Mouse (Mus musculus): ENCODE data around the gene Casq2. TPM values are rescaled to one million over a fixed set of nuclear protein-coding genes. Genes with fewer than 3 reads are reported as not detected.

The Casq2 gene
- polyA plus RNA-seq, 1 experiment from 2014 or later, result 0.66 TPM

DNA sequence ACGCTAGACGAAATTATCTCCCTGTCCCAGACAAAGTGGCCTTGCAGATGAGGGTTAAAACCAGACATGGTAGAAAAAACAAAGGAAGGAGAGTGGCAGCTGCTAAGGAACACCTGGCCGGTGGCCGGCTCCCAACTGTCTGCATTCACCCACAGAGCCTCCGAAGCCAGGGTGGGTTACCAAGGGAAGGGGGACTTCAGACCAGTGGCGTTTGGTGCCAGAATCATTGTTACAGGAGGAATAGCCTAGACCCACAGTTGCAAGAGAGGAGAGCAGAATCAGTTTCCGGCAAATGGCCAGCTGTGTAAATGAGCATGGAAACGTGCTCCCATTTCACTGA is 23.6 kb upstream of the Casq2 start:
- Histone ChIP-seq H3K4me2 (ENCODE audit: low read depth, low read length) (no peak overlapping the region), H3K36me3 (replicated peaks; ENCODE audit: insufficient read depth, low read length) (no peaks in the 10 kb centered on the region), H3K27me3 (ENCODE audit: insufficient read depth, low read length) (no peaks in the 10 kb centered on the region), H3K9ac (replicated peaks) (no peak overlapping the region), H3K4me1 (ENCODE audit: insufficient read depth) (no peaks in the 10 kb centered on the region), H3K27ac (ENCODE audit: low read depth) (no peak overlapping the region), H3K9me3 (ENCODE audit: low read length) (no peaks in the 10 kb centered on the region), H3K4me3 (ENCODE audit: low read depth, low read length) (no peak overlapping the region)
- WGBS (ENCODE audit: insufficient replicate concordance), result 48% methylated on average over 8 of the region's 8 CpGs
- no peak for ATAC-seq
- DNase-seq, result no peak
- TF ChIP-seq EP300 (IDR thresholded peaks at IDR 0.05; ENCODE audit: low read depth) (no peak), CTCF (IDR thresholded peaks at IDR 0.05; ENCODE audit: low read depth) (no peak)

DNA sequence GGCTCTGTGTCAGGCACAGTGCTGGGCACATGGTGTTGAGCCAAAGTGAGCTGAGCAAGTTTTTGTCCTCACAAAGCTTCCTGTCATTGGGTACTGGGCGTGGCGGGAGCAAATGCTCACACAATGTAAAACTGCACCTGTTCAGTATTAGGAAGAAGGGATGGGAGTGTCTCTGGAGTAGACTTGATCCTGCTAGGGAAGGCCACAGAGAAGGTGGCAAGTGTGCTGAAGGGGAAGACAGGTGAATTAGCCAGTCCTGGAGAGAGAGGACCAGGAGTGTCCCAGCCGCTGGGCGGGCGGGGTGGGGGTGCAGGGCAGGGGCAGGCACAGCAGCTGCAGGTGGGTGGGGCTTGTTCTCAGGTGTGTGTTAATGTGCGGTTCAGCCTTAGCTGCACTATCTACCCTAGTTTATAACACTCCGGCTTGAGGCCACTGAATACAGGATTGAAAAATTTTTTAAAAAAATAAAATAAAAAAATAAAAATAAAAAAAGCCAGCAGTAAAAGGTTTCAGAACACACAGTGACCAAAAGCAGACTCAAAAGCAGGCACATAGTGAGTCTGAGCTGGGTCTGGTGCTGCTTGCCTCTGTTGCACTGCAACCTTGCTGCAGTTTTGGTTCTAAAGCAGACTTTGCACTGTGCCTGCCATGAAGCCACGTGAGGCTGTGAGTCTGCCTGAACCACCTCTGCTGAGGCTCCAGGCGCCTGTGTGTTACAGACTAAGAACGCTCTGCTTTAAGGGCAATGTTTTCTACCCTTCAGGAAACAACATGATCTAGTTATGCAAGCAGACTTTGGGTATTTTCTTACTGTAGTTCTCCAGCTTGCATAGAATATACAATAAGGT is 22.7 kb upstream of the Casq2 start:
- DNase-seq (no peak), ATAC-seq (no peak)
- Histone ChIP-seq H3K4me3 (ENCODE audit: low read depth, low read length) (no peak overlapping the region), H3K27ac (ENCODE audit: low read depth) (no peak overlapping the region), H3K36me3 (replicated peaks; ENCODE audit: insufficient read depth, low read length) (no peaks in the 10 kb centered on the region), H3K9me3 (ENCODE audit: low read length) (no peaks in the 10 kb centered on the region), H3K27me3 (ENCODE audit: insufficient read depth, low read length) (no peaks in the 10 kb centered on the region), H3K9ac (replicated peaks) (no peak overlapping the region), H3K4me1 (ENCODE audit: insufficient read depth) (no peaks in the 10 kb centered on the region), H3K4me2 (ENCODE audit: low read depth, low read length) (no peak overlapping the region)
- WGBS (ENCODE audit: insufficient replicate concordance), result 71% methylated on average over 10 of the region's 10 CpGs
- TF ChIP-seq CTCF (IDR thresholded peaks at IDR 0.05; ENCODE audit: low read depth) (no peak), EP300 (IDR thresholded peaks at IDR 0.05; ENCODE audit: low read depth) (no peak)

DNA sequence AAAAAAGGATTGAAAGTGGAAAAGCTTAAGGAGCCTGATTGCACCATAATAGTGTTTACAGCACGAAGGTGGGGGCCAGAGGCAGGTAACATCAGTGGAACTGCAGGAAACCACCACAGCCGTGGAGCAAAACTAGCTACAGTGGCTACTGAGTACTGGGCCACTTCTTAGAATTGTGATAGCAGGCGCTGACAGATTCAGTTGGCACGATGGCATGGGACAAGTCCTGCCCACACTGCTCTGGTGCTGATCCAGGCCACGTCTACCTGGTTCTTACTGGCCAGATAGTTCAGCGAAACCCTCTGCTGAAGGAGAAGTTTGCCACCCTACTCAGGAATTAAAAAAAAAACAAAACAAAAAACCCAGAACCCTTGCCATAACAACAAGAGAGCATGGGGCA is 21.6 kb upstream of the Casq2 start:
- no peaks in the 10 kb centered on the region for H3K36me3 ChIP-seq (replicated peaks; ENCODE audit: insufficient read depth, low read length)
- ATAC-seq, result no peak
- no peak overlapping the region for H3K27ac ChIP-seq (ENCODE audit: low read depth)
- H3K9ac ChIP-seq (replicated peaks), result no peak overlapping the region
- H3K4me3 ChIP-seq (ENCODE audit: low read depth, low read length), result no peak overlapping the region
- H3K27me3 ChIP-seq (ENCODE audit: insufficient read depth, low read length), result no peaks in the 10 kb centered on the region
- no peaks in the 10 kb centered on the region for H3K4me1 ChIP-seq (ENCODE audit: insufficient read depth)
- WGBS (ENCODE audit: insufficient replicate concordance), result 63% methylated on average over 6 of the region's 6 CpGs
- no peak overlapping the region for H3K4me2 ChIP-seq (ENCODE audit: low read depth, low read length)
- TF ChIP-seq EP300 (IDR thresholded peaks at IDR 0.05; ENCODE audit: low read depth) (no peak), CTCF (IDR thresholded peaks at IDR 0.05; ENCODE audit: low read depth) (no peak)
- H3K9me3 ChIP-seq (ENCODE audit: low read length), result no peaks in the 10 kb centered on the region
- no peak for DNase-seq

DNA sequence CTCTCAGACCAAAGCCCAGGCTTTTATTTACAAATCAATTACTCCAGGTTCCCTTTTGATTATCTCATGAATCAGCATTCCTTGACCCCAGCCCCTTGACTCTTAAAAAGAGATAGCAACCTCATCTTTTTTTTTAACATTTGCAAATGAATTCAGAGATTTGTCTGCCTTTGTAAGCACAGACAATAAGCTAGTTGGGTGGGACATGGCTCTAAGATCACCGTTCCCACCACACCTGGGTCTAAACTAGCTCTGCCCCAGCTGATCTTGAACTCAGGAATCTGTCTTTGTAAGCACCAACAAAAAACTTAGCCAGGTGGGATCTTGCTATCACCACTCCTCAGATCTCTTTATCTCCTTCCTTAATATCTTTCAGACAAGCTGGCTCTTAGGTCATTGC is 18.9 kb upstream of the Casq2 start:
- WGBS (ENCODE audit: insufficient replicate concordance), result 64% methylated on average over 1 of the region's 1 CpGs
- H3K36me3 ChIP-seq (replicated peaks; ENCODE audit: insufficient read depth, low read length), result no peaks in the 10 kb centered on the region
- H3K4me1 ChIP-seq (ENCODE audit: insufficient read depth), result no peaks in the 10 kb centered on the region
- H3K9ac ChIP-seq (replicated peaks), result no peak overlapping the region
- no peaks in the 10 kb centered on the region for H3K9me3 ChIP-seq (ENCODE audit: low read length)
- H3K27ac ChIP-seq (ENCODE audit: low read depth), result no peak overlapping the region
- H3K4me2 ChIP-seq (ENCODE audit: low read depth, low read length), result no peak overlapping the region
- DNase-seq (no peak), ATAC-seq (no peak)
- no peak overlapping the region for H3K4me3 ChIP-seq (ENCODE audit: low read depth, low read length)
- H3K27me3 ChIP-seq (ENCODE audit: insufficient read depth, low read length), result no peaks in the 10 kb centered on the region
- TF ChIP-seq EP300 (IDR thresholded peaks at IDR 0.05; ENCODE audit: low read depth) (no peak), CTCF (IDR thresholded peaks at IDR 0.05; ENCODE audit: low read depth) (no peak)

DNA sequence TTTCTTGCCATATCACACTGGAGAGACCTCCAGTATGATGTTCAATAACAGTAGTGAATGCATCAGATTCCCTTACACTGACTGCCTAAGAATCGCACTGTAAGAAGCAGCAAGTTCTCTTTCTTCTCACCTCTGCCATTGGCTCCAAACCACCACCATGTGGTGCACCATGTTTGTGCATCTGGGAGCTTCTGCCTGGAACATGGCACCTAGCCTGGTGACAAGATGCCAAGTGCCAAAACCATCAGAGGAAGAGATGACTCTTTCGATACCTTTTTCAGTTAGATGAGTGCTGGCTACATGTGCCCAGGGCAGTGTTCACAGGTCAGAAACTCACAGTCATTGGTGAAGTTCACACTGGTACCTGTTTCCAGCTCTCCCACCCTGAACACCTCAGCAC is 18.4 kb upstream of the Casq2 start:
- DNase-seq, result no peak
- ATAC-seq, result no peak
- Histone ChIP-seq H3K9me3 (ENCODE audit: low read length) (no peaks in the 10 kb centered on the region), H3K27ac (ENCODE audit: low read depth) (no peak overlapping the region), H3K4me3 (ENCODE audit: low read depth, low read length) (no peak overlapping the region), H3K9ac (replicated peaks) (no peak overlapping the region), H3K36me3 (replicated peaks; ENCODE audit: insufficient read depth, low read length) (no peaks in the 10 kb centered on the region), H3K27me3 (ENCODE audit: insufficient read depth, low read length) (no peaks in the 10 kb centered on the region), H3K4me1 (ENCODE audit: insufficient read depth) (no peaks in the 10 kb centered on the region), H3K4me2 (ENCODE audit: low read depth, low read length) (no peak overlapping the region)
- WGBS (ENCODE audit: insufficient replicate concordance), result 85% methylated on average over 2 of the region's 2 CpGs
- TF ChIP-seq CTCF (IDR thresholded peaks at IDR 0.05; ENCODE audit: low read depth), result no peak
- no peak for TF ChIP-seq EP300 (IDR thresholded peaks at IDR 0.05; ENCODE audit: low read depth)

DNA sequence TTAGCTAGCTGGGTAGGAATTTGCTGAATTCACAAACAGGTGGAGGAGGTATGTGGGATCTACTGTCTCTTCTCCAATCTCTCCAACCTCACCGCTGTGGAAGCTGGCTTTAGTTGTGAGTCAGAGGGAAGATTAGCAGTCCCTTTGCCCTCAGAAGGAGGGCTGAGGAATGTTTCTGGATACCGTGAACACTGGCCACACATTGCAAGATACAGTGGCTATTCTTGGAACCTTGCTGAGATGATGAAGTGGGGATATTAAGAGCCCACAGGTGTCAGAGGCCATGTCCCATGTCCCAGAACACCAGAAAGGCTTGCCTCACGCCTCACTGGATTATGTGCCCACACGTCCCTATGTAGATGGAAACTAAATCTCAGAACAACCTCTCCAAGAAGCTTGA is 17.0 kb upstream of the Casq2 start:
- H3K36me3 ChIP-seq (replicated peaks; ENCODE audit: insufficient read depth, low read length), result no peaks in the 10 kb centered on the region
- TF ChIP-seq CTCF (IDR thresholded peaks at IDR 0.05; ENCODE audit: low read depth) (no peak), EP300 (IDR thresholded peaks at IDR 0.05; ENCODE audit: low read depth) (no peak)
- H3K4me3 ChIP-seq (ENCODE audit: low read depth, low read length), result no peak overlapping the region
- H3K27me3 ChIP-seq (ENCODE audit: insufficient read depth, low read length), result no peaks in the 10 kb centered on the region
- H3K9me3 ChIP-seq (ENCODE audit: low read length), result no peaks in the 10 kb centered on the region
- ATAC-seq, result no peak
- 72% methylated on average over 4 of the region's 4 CpGs for WGBS (ENCODE audit: insufficient replicate concordance)
- no peaks in the 10 kb centered on the region for H3K4me1 ChIP-seq (ENCODE audit: insufficient read depth)
- DNase-seq, result no peak
- H3K4me2 ChIP-seq (ENCODE audit: low read depth, low read length), result no peak overlapping the region
- H3K9ac ChIP-seq (replicated peaks), result no peak overlapping the region
- H3K27ac ChIP-seq (ENCODE audit: low read depth), result no peak overlapping the region

Measured in liver, postnatal 0 days (tissue).